Mouse (Mus musculus) leukemia stem cell, adult 10-12 weeks (primary cell): ENCODE data around the gene Slc13a1. TPM values are rescaled to one million over a fixed set of nuclear protein-coding genes. Genes with fewer than 3 reads are reported as not detected.

Experiments
- polyA plus RNA-seq: library from polyadenylated mRNA; stranded (reverse); fragments of >175 nt; gene quantifications from 2 replicates; pipeline ENCODE4 v1.2.3, GENCODE M21; 2012; ENCODE audit warnings: low replicate concordance

Slc13a1 gene
- polyA plus RNA-seq = not detected in 2 replicates

GRCm38 (mm10) chr6:24167734-24168327, at the start of gene Slc13a1:
Slc13a1 (minus strand) TSS chr6:24168092.

Other genes with a start within 250 kb of the Slc13a1 start
- gene Tas2r118, start 198.0 kb downstream of the Slc13a1 start, polyA plus RNA-seq = not detected in 2 replicates